22 mouse cellular contexts compared by ENCODE assay signal in genomic region chr1:76829690-76830089, GRCm38 (mm10).
"Had no signal": no experiment of that assay in that cellular context is flagged by ENCODE, and none has a peak within 500 bp of the region (broad histone marks: within the 10 kb centered on the region; RNA-seq: fewer than 3 reads in every experiment).

No protein-coding gene starts in this region.

- H3K4me2 ChIP-seq: limb, embryonic 12.5 days; limb, embryonic 15.5 days; liver, embryonic 11.5 days; lung, embryonic 15.5 days; midbrain, embryonic 11.5 days had no signal

- H3K36me3 ChIP-seq: limb, embryonic 12.5 days; limb, embryonic 15.5 days; lung, embryonic 15.5 days had no signal

- H3K27ac ChIP-seq: left cerebral cortex, adult 2 months; limb, embryonic 12.5 days; limb, embryonic 15.5 days; liver, embryonic 14.5 days; lung, embryonic 15.5 days; stomach, postnatal 0 days had no signal

- H3K4me1 ChIP-seq: limb, embryonic 15.5 days; lung, embryonic 15.5 days had no signal

- H3K27me3 ChIP-seq: limb, embryonic 12.5 days; limb, embryonic 15.5 days; lung, embryonic 15.5 days had no signal

- DNase-seq: layer of hippocampus, postnatal 36 days; left cerebral cortex, postnatal 4 days; liver, postnatal 0 days; lung, postnatal 10 days; lung, postnatal 4 days; midbrain, embryonic 14.5 days; right cerebral cortex, adult 18-20 months; right cerebral cortex, postnatal 14 days; right cerebral cortex, postnatal 4 days; thymus, adult 2 months; thymus, postnatal 14 days; thymus, postnatal 4 days had no signal

- H3K4me3 ChIP-seq: left cerebral cortex, adult 2 months; limb, embryonic 12.5 days; limb, embryonic 15.5 days; lung, embryonic 15.5 days had no signal

- H3K9me3 ChIP-seq: limb, embryonic 12.5 days; limb, embryonic 15.5 days; lung, embryonic 15.5 days had no signal

- ATAC-seq: inflammation-experienced regulatory T-cells, adult 6 months; intestine, embryonic 16.5 days; liver, postnatal 0 days had no signal

- H3K9ac ChIP-seq: limb, embryonic 12.5 days; limb, embryonic 15.5 days; liver, embryonic 14.5 days; liver, postnatal 0 days; lung, embryonic 15.5 days had no signal
